Comparison of ENCODE assay signal across 10 mouse cellular contexts in the genomic region with DNA sequence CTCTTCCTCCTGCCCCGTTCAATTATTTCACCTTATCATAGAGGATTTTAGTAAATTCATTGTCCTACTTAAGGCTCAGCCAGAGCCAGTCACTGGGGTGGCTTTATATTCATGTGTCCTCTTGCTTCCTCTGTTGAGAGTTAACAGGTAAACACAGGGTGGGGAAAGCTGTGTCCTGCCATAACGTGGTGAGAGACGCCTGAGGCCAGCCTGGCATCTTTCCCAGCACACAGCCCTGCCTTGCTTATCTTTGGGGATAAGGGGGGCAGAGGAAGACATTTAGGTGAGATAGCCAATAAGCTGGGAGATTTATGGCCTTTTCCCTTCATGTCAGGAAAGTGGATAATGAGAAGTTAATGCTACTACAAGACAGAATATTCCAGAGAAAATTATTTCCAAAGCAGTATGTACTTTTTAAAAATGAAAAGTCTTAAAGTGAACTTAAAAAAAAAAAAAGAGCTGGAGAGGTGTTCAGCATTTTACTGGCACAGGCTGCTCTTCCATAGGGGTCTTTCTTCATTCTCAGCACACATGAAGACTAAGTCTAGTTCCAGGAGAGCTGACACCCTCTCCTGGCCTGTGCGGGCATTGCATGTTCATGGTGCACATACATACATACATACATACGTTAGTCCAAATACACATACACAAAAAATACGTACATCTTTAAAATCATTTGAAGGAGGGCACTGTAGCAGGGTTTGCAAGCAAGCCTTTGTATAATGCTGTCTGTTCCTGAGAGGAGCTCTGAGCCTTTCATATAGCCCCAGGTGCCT.
DNase-seq lines count a peak whose midpoint lies in the region; ATAC-seq and TF ChIP-seq lines count a peak whose summit lies in the region.
"Had no signal": no experiment of that assay in that cellular context is flagged by ENCODE, and none has a peak within 500 bp of the region (broad histone marks: within the 10 kb centered on the region; RNA-seq: fewer than 3 reads in every experiment).

No protein-coding gene starts in this region.

- no peaks in the 10 kb centered on the region for H3K36me3 ChIP-seq in neural tube, embryonic 15.5 days

- H3K9ac ChIP-seq in neural tube, embryonic 15.5 days (replicated peaks): no peak overlapping the region
- H3K9ac ChIP-seq: forebrain, embryonic 13.5 days had no signal

- H3K4me3 ChIP-seq in gastrocnemius, adult 2 months: no peak overlapping the region
- no peak overlapping the region for H3K4me3 ChIP-seq in neural tube, embryonic 15.5 days (replicated peaks)
- H3K4me3 ChIP-seq: forebrain, embryonic 13.5 days had no signal

- peaks cover 26% of the 10 kb centered on the region for H3K4me1 ChIP-seq in neural tube, embryonic 15.5 days

- H3K27me3 ChIP-seq in neural tube, embryonic 15.5 days (replicated peaks): no peaks in the 10 kb centered on the region
- H3K27me3 ChIP-seq: forebrain, embryonic 13.5 days had no signal

- H3K27ac ChIP-seq in gastrocnemius, adult 2 months: peak overlapping the region; percentile 83
- H3K27ac ChIP-seq in neural tube, embryonic 15.5 days (replicated peaks): no peak overlapping the region
- H3K27ac ChIP-seq: forebrain, embryonic 13.5 days had no signal

- no peak overlapping the region for H3K4me2 ChIP-seq in neural tube, embryonic 15.5 days
- H3K4me2 ChIP-seq: forebrain, embryonic 13.5 days had no signal

- TF ChIP-seq CTCF in gastrocnemius, adult 2 months (IDR thresholded peaks at IDR 0.05): peak; percentile 31; the same call in 1 of the 2 replicates

- WGBS in neural tube, embryonic 15.5 days: 79% methylated on average over 6 of the region's 6 CpGs

- peak; percentile 38 for DNase-seq in gastrocnemius, adult 2 months
- no peak for DNase-seq in gastrocnemius, adult 8-10 months (ENCODE audit: low spot score in 2 of 2)
- peak; percentile 55 for DNase-seq in thymus, postnatal 4 days
- DNase-seq in thymus, postnatal 14 days: no peak
- DNase-seq in kidney, postnatal 25 days: peak; percentile 58 to 70
- peak; percentile 38 for DNase-seq in retina, postnatal 1 day
- no peak for DNase-seq in ovary, postnatal 36 days (ENCODE audit: low spot score)
- DNase-seq: cerebellum, adult 11 months had no signal

- ATAC-seq in neural tube, embryonic 15.5 days (ENCODE audit: low FRiP score): no peak
- ATAC-seq: forebrain, embryonic 13.5 days had no signal

- no peaks in the 10 kb centered on the region for H3K9me3 ChIP-seq in neural tube, embryonic 15.5 days (replicated peaks)

- intact Hi-C loops in gastrocnemius, adult 2 months (cut with DNase I): loop anchor here (2.0 kb wide), 1 partner anchor 14 kb away; no protein-coding TSS in a partner anchor

Comparison
In these comparisons a context has a peak if more than half of its experiments do, and no peak if none do; other contexts are left out.
1. DNase-seq: peak in gastrocnemius, adult 2 months (single experiment), thymus, postnatal 4 days (single experiment), kidney, postnatal 25 days (2 of 2) and retina, postnatal 1 day (single experiment); none in gastrocnemius, adult 8-10 months (0 of 2), thymus, postnatal 14 days (single experiment) and ovary, postnatal 36 days (single experiment).